Comparison of ENCODE assay signal across 10 mouse cellular contexts in the genomic region with DNA sequence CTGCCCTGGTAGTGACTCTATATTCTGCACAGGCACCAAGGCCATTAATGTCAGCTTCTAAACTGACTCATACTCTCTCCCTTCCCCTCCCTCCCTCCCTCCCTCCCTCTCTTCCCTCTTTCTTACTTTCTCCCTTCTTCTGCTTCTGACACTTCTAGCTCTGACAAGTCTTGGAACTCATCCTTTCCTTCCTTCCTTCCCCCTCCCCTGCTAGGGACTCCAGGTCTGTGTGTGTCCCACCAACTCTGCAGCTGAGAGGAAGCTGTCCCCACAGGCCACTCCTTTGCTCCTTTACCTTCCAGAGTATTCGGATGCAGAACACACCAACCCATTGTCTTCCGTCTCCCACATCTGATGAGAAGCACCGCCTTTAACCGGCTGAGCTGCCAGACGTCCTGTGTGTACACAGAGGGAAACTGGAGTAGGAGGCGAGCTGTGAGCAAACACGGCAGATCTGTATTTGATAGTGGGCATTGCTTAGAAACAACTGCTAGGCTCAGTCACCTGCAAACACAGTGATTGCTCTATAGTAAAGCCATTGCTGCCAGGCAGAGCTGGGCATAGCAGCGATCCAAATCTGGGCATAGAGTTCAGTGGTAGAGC. TPM values are rescaled to one million over a fixed set of nuclear protein-coding genes. Genes with fewer than 3 reads are reported as not detected.
DNase-seq lines count a peak whose midpoint lies in the region; ATAC-seq and TF ChIP-seq lines count a peak whose summit lies in the region.
"Had no signal": no experiment of that assay in that cellular context is flagged by ENCODE, and none has a peak within 500 bp of the region (broad histone marks: within the 10 kb centered on the region; RNA-seq: fewer than 3 reads in every experiment).

No protein-coding gene starts in this region.

- no peak overlapping the region for H3K27ac ChIP-seq in embryonic facial prominence, embryonic 14.5 days (replicated peaks; ENCODE audit: low read depth, low read length)
- no peak overlapping the region for H3K27ac ChIP-seq in embryonic facial prominence, embryonic 10.5 days (replicated peaks)
- H3K27ac ChIP-seq in liver, adult 2 months (replicated peaks; ENCODE audit: insufficient read depth, low read depth, low read length), result peak overlapping the region; percentile 79
- H3K27ac ChIP-seq in intestine, embryonic 16.5 days (ENCODE audit: low read length), result 0 out of 2 replicates have a peak overlapping the region, but pooled peaks have one; percentile 11
- H3K27ac ChIP-seq in forebrain, embryonic 11.5 days (ENCODE audit: low read depth, low read length), result no peak overlapping the region
- H3K27ac ChIP-seq: embryonic facial prominence, embryonic 13.5 days had no signal

- H3K4me2 ChIP-seq in embryonic facial prominence, embryonic 14.5 days (ENCODE audit: low read depth, low read length), result no peak overlapping the region
- H3K4me2 ChIP-seq in intestine, embryonic 16.5 days (ENCODE audit: low read depth, low read length), result no peak overlapping the region
- no peak overlapping the region for H3K4me2 ChIP-seq in forebrain, embryonic 11.5 days (ENCODE audit: low read depth, low read length, severe bottlenecking)
- H3K4me2 ChIP-seq: embryonic facial prominence, embryonic 13.5 days had no signal

- H3K4me3 ChIP-seq in embryonic facial prominence, embryonic 14.5 days (ENCODE audit: low read depth, low read length), result no peak overlapping the region
- H3K4me3 ChIP-seq in embryonic facial prominence, embryonic 10.5 days, result no peak overlapping the region
- H3K4me3 ChIP-seq in liver, adult 2 months (ENCODE audit: insufficient read depth, low read depth, low read length), result no peak overlapping the region
- H3K4me3 ChIP-seq in intestine, embryonic 16.5 days (ENCODE audit: low read length), result no peak overlapping the region
- no peak overlapping the region for H3K4me3 ChIP-seq in forebrain, embryonic 11.5 days (ENCODE audit: low read depth, low read length)
- H3K4me3 ChIP-seq: embryonic facial prominence, embryonic 13.5 days had no signal

- no peaks in the 10 kb centered on the region for H3K9me3 ChIP-seq in embryonic facial prominence, embryonic 14.5 days (ENCODE audit: control insufficient read depth, low read length)
- no peaks in the 10 kb centered on the region for H3K9me3 ChIP-seq in embryonic facial prominence, embryonic 10.5 days
- H3K9me3 ChIP-seq in intestine, embryonic 16.5 days (ENCODE audit: control insufficient read depth, low read length), result no peaks in the 10 kb centered on the region
- H3K9me3 ChIP-seq in forebrain, embryonic 11.5 days (ENCODE audit: control insufficient read depth, low read length), result no peaks in the 10 kb centered on the region
- H3K9me3 ChIP-seq: embryonic facial prominence, embryonic 13.5 days had no signal

- H3K4me1 ChIP-seq in embryonic facial prominence, embryonic 14.5 days (ENCODE audit: control insufficient read depth, insufficient read depth, low read length), result peaks cover 5% of the 10 kb centered on the region
- H3K4me1 ChIP-seq in embryonic facial prominence, embryonic 10.5 days, result peaks cover 31% of the 10 kb centered on the region
- peaks cover 36% of the 10 kb centered on the region for H3K4me1 ChIP-seq in liver, adult 2 months (ENCODE audit: control insufficient read depth, insufficient read depth, low read length)
- H3K4me1 ChIP-seq in intestine, embryonic 16.5 days (ENCODE audit: control insufficient read depth, insufficient read depth, low read length), result peaks cover 22% of the 10 kb centered on the region
- peaks cover 4% of the 10 kb centered on the region; the same call in 1 of the 2 replicates for H3K4me1 ChIP-seq in forebrain, embryonic 11.5 days (replicated peaks; ENCODE audit: control insufficient read depth, insufficient read depth, low read length)

- ATAC-seq in embryonic facial prominence, embryonic 14.5 days (ENCODE audit: low read depth), result no peak
- ATAC-seq in intestine, embryonic 16.5 days, result peak; percentile 41
- ATAC-seq in forebrain, embryonic 11.5 days (replicated peaks; ENCODE audit: low FRiP score), result no peak

- H3K9ac ChIP-seq in embryonic facial prominence, embryonic 14.5 days (ENCODE audit: low read depth, low read length), result no peak overlapping the region
- H3K9ac ChIP-seq in liver, adult 2 months (ENCODE audit: low read depth, low read length), result no peak overlapping the region
- no peak overlapping the region for H3K9ac ChIP-seq in intestine, embryonic 16.5 days (ENCODE audit: low read depth, low read length)
- no peak overlapping the region for H3K9ac ChIP-seq in forebrain, embryonic 11.5 days (ENCODE audit: low read length)
- H3K9ac ChIP-seq: embryonic facial prominence, embryonic 13.5 days had no signal

- peak; percentile 57 for DNase-seq in embryonic facial prominence, embryonic 14.5 days (ENCODE audit: low spot score)
- no peak for DNase-seq in embryonic facial prominence, embryonic 10.5 days (ENCODE audit: low spot score)
- peak; percentile 89 for DNase-seq in liver, adult 2 months (ENCODE audit: extremely low read depth, low read depth, low spot score)
- DNase-seq in liver (no peak), 3T3-L1 (ENCODE audit: low read depth, low spot score) (peak; percentile 25)
- no peak for DNase-seq in forebrain, embryonic 11.5 days (ENCODE audit: low spot score)
- DNase-seq in heart, adult 9 months (ENCODE audit: low spot score in 2 of 2), result no peak
- DNase-seq: thymus, adult 18-20 months had no signal

- H3K79me2 ChIP-seq in liver, adult 2 months (ENCODE audit: control insufficient read depth, insufficient read depth, low read length), result peaks cover 13% of the 10 kb centered on the region; the same call in 1 of the 2 replicates

- WGBS in embryonic facial prominence, embryonic 14.5 days, result 20% methylated on average over 8 of the region's 8 CpGs
- 26% methylated on average over 8 of the region's 8 CpGs for WGBS in embryonic facial prominence, embryonic 10.5 days
- 9% methylated on average over 8 of the region's 8 CpGs for WGBS in liver, adult 2 months
- 15% methylated on average over 8 of the region's 8 CpGs for WGBS in intestine, embryonic 16.5 days
- 39% methylated on average over 8 of the region's 8 CpGs for WGBS in forebrain, embryonic 11.5 days

- H3K36me3 ChIP-seq in embryonic facial prominence, embryonic 14.5 days (ENCODE audit: control insufficient read depth, insufficient read depth, low read length), result no peaks in the 10 kb centered on the region
- H3K36me3 ChIP-seq in embryonic facial prominence, embryonic 10.5 days (replicated peaks), result no peaks in the 10 kb centered on the region
- H3K36me3 ChIP-seq in liver, adult 2 months (ENCODE audit: control insufficient read depth, insufficient read depth, low read length), result no peaks in the 10 kb centered on the region
- no peaks in the 10 kb centered on the region for H3K36me3 ChIP-seq in intestine, embryonic 16.5 days (ENCODE audit: control insufficient read depth, insufficient read depth, low read length)
- H3K36me3 ChIP-seq in forebrain, embryonic 11.5 days (ENCODE audit: control insufficient read depth, insufficient read depth, low read length), result no peaks in the 10 kb centered on the region
- H3K36me3 ChIP-seq: embryonic facial prominence, embryonic 13.5 days had no signal

- H3K27me3 ChIP-seq in embryonic facial prominence, embryonic 14.5 days (replicated peaks; ENCODE audit: control insufficient read depth, insufficient read depth, low read length), result no peaks in the 10 kb centered on the region
- H3K27me3 ChIP-seq in embryonic facial prominence, embryonic 10.5 days (replicated peaks; ENCODE audit: low read depth, poor library complexity, severe bottlenecking), result peaks cover 33% of the 10 kb centered on the region
- no peaks in the 10 kb centered on the region for H3K27me3 ChIP-seq in liver, adult 2 months (ENCODE audit: control insufficient read depth, insufficient read depth, low read length)
- no peaks in the 10 kb centered on the region for H3K27me3 ChIP-seq in intestine, embryonic 16.5 days (replicated peaks; ENCODE audit: control insufficient read depth, insufficient read depth, low read length)
- H3K27me3 ChIP-seq in forebrain, embryonic 11.5 days (ENCODE audit: control insufficient read depth, insufficient read depth, low read length), result peaks cover 20% of the 10 kb centered on the region

- no peak for TF ChIP-seq POLR2A in liver, adult 2 months (IDR thresholded peaks at IDR 0.05; ENCODE audit: extremely low read depth, insufficient read depth, low read length)

- TF ChIP-seq CTCF in liver, adult 2 months (IDR thresholded peaks at IDR 0.05; ENCODE audit: low read depth, low read length), result no peak

RNA-seq across cellular contexts. Expression of gene Slc25a33, which starts 1.8 kb away (rescaled TPM):
- 10.6 and 10.9 TPM in 2 replicates for polyA plus RNA-seq in embryonic facial prominence, embryonic 14.5 days (2014; fragmentation: Nextera tagmentation; extraction: Ambion mirVana)
- 17.6 and 18.7 TPM in 2 replicates for polyA plus RNA-seq in embryonic facial prominence, embryonic 10.5 days (2016; fragmentation: Nextera tagmentation; extraction: Ambion mirVana)
- 14.3 and 21.5 TPM in 2 replicates for total RNA-seq in liver, adult 2 months (2014; rRNA removed)
- 11.0 and 12.7 TPM in 2 replicates for polyA plus RNA-seq in liver, adult 2 months (2012; rRNA removed)
- 6.8 and 9.1 TPM in 2 replicates for polyA plus RNA-seq in intestine, embryonic 16.5 days (2015; fragmentation: Nextera tagmentation; extraction: Ambion mirVana)
- polyA plus RNA-seq in forebrain, embryonic 11.5 days (2014; fragmentation: Nextera tagmentation; extraction: Ambion mirVana), result 12.0 and 12.2 TPM in 2 replicates

RNA-seq across cellular contexts. Expression of gene Tmem201, which starts 38.0 kb away (rescaled TPM):
- 20.7 and 23.3 TPM in 2 replicates for polyA plus RNA-seq in embryonic facial prominence, embryonic 14.5 days (2014; fragmentation: Nextera tagmentation; extraction: Ambion mirVana)
- polyA plus RNA-seq in embryonic facial prominence, embryonic 10.5 days (2016; fragmentation: Nextera tagmentation; extraction: Ambion mirVana), result 46.5 and 46.7 TPM in 2 replicates
- 6.5 and 8.2 TPM in 2 replicates for total RNA-seq in liver, adult 2 months (2014; rRNA removed)
- 23.4 and 25.2 TPM in 2 replicates for polyA plus RNA-seq in liver, adult 2 months (2012; rRNA removed)
- polyA plus RNA-seq in intestine, embryonic 16.5 days (2015; fragmentation: Nextera tagmentation; extraction: Ambion mirVana), result 21.2 and 22.8 TPM in 2 replicates
- 25.1 and 26.3 TPM in 2 replicates for polyA plus RNA-seq in forebrain, embryonic 11.5 days (2014; fragmentation: Nextera tagmentation; extraction: Ambion mirVana)

Comparison
In these comparisons a context has a peak if more than half of its experiments do, and no peak if none do; other contexts are left out.
1. DNase-seq: peak in embryonic facial prominence, embryonic 14.5 days (single experiment), liver, adult 2 months (single experiment) and 3T3-L1 (single experiment); none in embryonic facial prominence, embryonic 10.5 days (single experiment), liver (single experiment), forebrain, embryonic 11.5 days (single experiment) and heart, adult 9 months (0 of 2).
2. H3K27ac ChIP-seq: peak in liver, adult 2 months (single experiment) and intestine, embryonic 16.5 days (single experiment); none in embryonic facial prominence, embryonic 14.5 days (single experiment), embryonic facial prominence, embryonic 10.5 days (single experiment) and forebrain, embryonic 11.5 days (single experiment).